Mouse (Mus musculus): Measurements from ENCODE around the gene Gm45062.

GRCm38 (mm10) chr6:8345219-8345856, 86.1 kb downstream of the Gm45062 start:
- TF ChIP-seq CTCF (IDR thresholded peaks at IDR 0.05; ENCODE audit: low read depth) (no peak), EP300 (IDR thresholded peaks at IDR 0.05; ENCODE audit: low read depth) (no peak)
